Mouse (Mus musculus): Measurements from ENCODE around the gene Gm45837. TPM values are rescaled to one million over a fixed set of nuclear protein-coding genes. Genes with fewer than 3 reads are reported as not detected.

Gm45837 gene
- not detected for total RNA-seq (2021)

DNA sequence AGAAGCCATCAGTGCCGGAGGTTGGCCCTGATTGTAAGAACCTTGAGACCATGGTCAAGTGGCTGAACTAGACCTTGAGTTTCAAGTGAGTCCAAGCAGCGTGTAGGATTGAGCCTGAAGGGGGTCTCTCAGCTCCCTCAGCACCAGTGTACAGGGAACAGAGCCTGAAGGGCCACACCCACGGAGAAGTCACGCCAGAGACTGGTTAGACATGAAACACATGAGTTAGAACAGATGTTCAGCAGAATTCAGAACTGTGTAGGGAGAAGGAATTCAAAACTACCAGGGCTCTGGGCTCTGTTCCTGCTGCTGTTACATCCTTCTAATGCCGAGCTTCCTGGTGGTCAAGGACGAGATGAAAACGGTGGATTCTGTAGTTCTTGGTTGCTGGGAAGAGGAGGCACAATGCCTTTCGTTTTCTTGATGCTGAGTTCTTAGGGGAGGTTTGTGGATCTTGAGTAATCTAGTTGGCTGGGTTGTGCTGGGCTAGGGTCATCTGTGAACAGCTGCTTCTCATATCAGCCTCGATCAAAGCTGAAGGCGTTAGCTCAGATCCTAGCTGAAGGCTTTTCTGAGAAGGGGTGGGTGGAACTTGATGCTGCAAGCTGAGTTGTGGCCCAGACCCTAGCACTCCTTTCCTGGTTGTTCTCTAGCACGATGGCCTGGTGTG lies at the start of gene Gm45837:
Gene Gm45837, plus strand, starts transcription at position 620 of the 670 bp plus-strand sequence.
- intact Hi-C loops (cut with DNase I): loop anchor here (5.0 kb wide), 1 partner anchor 92 kb away; no protein-coding TSS in a partner anchor

DNA sequence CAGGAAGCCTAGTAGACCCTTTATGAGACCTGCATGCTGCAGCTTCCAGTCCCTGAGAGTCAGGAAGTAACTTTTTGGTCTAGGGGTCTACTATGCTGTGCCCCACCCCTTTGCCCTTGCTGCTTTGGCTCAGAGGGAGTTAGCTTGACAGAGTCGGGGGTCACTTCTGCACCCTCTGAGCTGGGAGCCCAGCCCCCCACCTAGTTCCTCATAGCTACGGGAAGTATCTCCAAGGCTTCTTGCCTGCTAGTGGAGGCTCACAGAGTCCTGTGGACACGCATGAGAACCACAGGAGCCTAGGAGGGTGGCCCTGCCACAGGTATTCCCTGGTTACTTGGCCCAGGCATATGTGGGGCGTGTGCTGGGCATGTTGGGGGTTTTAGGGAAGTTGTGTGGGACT lies 49.7 kb upstream of the Gm45837 start:
- intact Hi-C loops (cut with DNase I): no loop called here
- DNase-seq (ENCODE audit: low spot score in 2 of 2): no peak

More for the DNA sequence above, at the start of gene Gm45837:
- peak in 1 of 2 experiments; percentile 46 for DNase-seq (ENCODE audit: low spot score in 2 of 2)

DNA sequence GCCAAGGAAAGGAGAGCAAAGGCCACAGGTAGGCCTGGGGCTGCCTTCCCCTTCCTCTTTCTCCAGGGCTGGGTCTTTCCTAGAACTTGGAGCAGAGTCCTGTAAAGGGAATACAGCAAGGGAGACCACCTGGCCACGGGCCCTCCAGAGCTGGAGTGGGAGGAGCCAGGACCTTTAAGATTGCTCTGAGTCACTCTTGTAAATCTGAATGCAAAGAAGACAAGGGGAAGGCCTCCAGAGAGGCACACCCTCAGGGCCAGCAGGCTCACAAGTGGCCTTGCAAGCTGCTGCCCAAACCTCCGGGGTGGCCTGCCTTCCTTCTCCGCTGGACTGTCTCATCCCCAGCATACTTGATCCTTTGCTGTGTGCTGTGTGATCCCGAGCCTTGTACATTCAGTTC lies 48.9 kb upstream of the Gm45837 start:
- DNase-seq (ENCODE audit: low spot score in 2 of 2): no peak
- intact Hi-C loops (cut with DNase I): no loop called here

DNA sequence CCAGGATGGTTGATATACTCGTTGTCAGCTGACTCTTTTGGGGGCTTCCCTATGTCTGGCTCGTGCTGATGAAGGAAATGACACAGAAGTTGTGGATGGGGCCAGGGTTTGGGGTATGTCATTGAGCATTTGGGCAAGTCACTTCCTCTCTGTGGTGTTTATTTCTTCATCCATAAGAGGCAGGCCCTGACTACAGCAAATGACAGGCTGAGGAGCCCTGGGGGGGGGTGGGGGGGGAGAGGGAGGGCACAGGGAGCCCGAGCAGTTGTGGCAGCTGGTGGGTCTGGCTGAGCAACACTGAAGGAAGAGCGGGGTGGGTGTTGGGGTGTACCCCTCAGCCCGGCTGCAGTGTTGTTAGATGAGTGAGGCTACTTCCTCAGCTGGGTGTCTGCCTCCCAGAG lies 47.9 kb upstream of the Gm45837 start:
- DNase-seq (ENCODE audit: low spot score in 2 of 2): no peak
- intact Hi-C loops (cut with DNase I): no loop called here

DNA sequence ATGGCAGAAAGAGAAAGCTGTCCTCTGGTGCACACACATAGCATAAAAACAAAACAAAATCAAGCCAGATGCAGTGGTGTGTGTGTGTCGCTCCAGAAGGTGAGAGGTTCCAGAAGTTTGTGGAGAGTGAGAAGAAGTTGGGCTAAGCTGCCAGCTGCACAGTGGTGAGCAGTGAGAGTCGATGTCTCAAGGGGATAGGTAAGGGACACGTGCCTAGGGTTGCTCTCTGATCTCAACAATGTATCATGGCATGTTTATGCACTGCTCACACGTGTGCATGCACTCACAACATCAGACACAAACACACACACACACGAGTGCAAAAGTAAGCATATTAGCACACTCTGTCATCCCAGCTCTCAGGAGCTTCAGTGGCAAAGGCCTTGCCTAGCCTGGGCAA lies 46.8 kb upstream of the Gm45837 start:
- no peak for DNase-seq (ENCODE audit: low spot score in 2 of 2)
- intact Hi-C loops (cut with DNase I): no loop called here

DNA sequence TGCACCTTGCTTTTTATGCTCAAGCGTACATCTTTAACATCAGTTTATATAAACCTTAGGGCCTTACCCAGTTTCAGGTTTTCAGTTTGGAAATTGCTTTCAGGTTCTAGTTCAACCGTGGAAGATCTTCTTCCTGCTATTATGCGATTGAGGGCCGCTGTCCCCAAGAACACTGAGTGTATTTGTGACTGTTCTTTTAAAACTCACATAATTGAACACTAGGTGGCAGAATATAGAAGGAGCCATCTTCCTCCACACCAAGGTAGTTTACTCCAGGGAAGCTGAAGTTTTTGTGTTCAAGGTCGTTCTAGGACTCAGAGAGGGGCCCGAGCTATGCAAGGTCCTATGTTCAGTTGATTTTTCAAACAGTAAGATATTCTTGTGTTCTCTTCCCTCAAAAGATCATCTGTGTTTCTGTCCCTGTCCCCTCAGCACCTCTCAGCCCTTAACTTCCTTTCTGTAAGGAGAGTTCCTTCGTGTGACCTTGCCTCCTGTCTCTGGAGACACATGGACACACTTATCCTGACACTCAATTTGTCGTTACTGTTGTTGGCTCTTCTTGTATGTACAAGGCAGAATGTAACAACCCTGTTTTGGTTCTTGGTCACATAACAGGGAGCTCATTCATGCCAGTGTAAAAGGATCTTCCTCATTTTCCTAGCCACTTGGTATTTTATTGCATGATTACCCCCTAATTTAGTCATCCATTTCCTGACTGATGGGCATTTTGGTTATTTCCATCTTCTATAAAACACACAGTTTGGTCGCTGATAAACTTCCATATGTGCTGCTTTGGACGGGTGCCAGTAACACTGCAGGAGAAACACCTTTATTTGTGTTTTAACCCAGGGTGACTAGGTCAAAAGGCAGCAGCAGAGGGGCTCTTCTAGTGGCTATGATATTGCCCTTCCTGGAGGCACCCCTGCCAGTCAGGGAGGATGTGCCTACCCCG lies 42.5 kb upstream of the Gm45837 start:
- no peak for DNase-seq (ENCODE audit: low spot score in 2 of 2)
- intact Hi-C loops (cut with DNase I): no loop called here

DNA sequence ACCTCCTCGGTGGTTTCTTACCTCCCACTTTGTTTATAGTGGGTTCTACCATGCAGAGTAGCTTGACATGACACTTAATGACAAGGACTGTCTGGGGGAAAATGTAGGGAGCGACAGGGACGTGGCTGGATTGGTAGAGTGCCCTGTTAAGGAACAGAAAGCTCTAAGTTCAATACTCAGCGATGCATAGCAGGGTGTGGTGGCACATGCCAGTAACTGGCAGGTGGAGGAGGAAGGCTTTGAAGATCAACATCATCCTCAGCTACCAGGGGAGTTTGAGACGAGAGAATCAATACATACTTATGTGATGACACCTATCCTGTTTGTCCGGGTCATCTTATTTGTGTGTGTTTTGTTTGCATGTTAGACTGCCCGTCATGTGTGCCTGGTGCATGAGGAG lies 41.0 kb upstream of the Gm45837 start:
- intact Hi-C loops (cut with DNase I): no loop called here
- DNase-seq (ENCODE audit: low spot score in 2 of 2): no peak

DNA sequence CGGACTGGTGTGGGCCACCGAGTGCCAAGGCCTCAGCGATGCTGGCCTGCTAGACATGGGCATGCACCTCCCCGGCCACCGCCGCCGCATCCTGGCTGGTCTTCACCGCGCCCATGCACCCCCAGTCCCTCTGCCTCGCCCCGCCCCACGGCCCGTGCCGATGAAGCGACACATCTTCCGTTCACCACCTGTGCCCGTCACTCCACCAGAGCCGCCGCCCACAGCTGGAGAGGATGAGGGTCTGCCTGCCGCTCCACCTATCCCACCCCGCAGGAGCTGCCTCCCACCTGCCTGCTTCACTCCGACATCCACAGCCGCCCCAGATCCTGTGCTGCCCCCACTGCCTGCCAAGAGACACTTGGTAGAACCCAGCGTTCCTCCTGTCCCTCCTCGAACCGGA lies 37.6 kb upstream of the Gm45837 start:
- intact Hi-C loops (cut with DNase I): no loop called here
- no peak for DNase-seq (ENCODE audit: low spot score in 2 of 2)

DNA sequence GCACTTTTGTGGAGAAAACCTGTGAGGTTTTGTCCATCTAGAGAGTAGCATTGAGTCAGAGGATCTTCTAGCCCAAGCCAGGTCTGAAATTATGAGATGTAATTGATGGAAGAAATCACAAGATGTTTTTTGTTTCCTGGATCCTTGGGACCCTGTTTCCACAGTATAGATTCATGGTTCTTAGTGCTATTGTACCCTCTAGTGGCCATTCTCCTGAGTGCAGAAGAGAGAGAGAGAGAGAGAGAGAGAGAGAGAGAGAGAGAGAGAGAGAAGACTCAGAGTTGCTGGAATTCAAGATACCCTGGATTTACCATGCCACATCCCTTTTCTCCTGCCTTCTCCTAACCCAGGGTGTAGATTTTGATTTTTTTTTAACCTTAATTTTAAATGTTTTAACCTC lies 36.5 kb upstream of the Gm45837 start:
- intact Hi-C loops (cut with DNase I): loop anchor here (1.0 kb wide), 2 partner anchors 64 to 313 kb away; no protein-coding TSS in a partner anchor

DNA sequence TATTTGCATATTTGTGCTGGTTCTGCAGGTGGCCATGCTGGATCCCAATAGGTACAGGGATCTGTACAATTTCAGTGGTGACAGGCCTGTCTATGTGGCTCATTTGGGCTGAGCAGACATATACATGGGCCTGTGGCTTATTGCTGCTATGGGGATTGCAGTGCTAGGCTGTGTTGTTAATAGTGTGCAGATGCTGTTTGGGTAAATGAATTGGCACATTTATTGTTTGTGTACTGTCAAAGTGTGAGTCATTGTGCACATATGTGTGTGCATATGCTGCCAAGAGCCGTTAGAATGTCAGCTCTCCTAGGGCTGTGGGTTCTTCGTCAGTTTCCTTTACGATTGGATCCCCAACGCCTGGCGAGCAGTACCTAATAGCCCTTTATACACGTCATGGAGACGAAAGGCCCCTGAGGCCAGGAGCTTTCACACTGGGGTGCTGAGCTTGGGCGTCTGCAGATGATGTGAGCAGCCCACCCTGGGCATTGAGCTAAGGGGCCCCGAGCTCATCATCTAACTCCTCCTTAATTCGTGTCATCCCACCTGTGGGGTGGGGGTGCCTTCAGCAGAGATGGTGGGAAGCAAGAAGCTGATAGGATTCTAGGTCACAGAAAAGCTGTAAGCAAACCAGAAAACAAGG lies 33.9 kb upstream of the Gm45837 start:
- peak in 1 of 2 experiments; percentile 24 for DNase-seq (ENCODE audit: low spot score in 2 of 2)
- intact Hi-C loops (cut with DNase I): loop anchor here (5.0 kb wide), 1 partner anchor 390 kb away; no protein-coding TSS in a partner anchor

More for the DNA sequence above, 36.5 kb upstream of the Gm45837 start:
- peak; percentile 52 to 72 for DNase-seq (ENCODE audit: low spot score in 2 of 2)

DNA sequence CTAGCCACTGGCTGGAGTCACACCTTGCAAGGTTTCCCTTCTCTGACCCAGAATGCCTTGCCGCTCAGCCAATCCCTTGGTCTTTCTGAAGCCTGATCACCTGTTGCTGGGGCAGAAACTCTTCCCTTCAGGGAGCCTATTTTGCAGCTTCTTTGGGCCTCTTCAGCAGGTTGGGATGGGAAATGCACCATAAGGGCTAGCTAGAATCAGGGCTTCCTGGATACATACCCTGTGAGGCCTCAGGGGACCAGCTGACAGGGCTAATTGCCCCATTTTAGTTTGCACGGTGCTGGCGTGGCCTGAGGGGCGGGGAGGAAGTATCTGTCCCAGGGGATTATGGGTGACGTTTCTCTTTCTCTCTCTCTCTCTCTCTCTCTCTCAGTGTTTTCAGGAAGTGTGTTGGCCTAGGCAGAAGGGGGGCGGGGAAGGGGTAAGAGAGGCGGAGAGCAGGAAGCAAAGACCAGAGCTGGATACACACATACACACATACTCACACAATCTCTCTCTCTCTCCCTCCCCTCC lies 32.9 kb upstream of the Gm45837 start:
- intact Hi-C loops (cut with DNase I): loop anchor here (5.0 kb wide), 1 partner anchor 391 kb away; no protein-coding TSS in a partner anchor
- DNase-seq (ENCODE audit: low spot score in 2 of 2): no peak

DNA sequence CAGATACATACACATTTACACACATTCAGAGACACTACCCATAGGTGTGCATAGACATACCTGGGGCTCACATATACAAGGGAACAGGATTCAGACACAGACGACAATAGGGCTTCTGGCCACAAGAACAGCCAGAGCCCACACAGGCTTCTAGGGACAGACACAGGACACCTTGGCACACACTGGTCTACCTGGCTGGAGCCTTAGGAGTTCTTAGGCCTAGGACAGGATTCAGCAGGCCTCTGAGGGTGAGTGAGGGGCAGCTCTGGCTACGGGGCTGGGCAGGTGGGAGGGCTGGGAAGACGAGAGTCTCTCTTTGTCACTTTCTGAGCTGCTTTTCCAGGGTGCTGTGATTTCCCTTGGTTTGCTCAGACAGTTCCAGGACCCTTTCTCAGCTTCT lies 32.4 kb upstream of the Gm45837 start:
- DNase-seq (ENCODE audit: low spot score in 2 of 2): no peak
- intact Hi-C loops (cut with DNase I): loop anchor here (5.0 kb wide), 1 partner anchor 391 kb away; no protein-coding TSS in a partner anchor

DNA sequence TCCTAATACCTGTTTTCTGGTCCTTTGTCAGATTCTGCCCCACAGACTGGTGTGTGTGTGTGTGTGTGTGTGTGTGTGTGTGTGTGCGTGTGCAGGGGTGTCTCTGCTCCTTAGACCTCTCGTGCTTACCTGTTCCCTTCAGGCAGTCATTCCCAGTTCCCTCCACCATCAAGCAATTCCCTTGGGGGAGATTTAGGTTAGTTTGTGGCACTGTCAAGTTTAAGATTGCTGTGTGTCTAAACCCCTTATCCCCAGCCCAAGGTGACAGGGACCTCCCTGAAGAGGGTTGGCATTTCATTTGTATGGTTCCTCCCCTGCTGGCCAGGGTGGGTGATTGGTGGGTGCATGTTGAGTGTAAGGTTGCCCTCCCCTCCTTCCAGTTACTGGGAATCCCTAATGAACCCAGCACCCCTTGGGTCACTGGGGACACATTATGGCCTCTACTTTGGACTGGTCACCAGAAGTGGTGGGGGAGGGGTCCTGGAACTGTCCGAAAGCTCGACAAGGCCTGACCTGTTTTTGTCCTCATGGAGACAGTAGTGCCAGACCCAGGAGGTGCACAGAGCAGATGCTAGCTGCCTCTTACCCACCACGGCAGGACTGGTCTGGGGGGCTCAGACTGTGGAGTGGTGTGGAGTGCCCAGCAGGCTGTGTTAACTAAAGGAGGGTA lies 31.8 kb upstream of the Gm45837 start:
- intact Hi-C loops (cut with DNase I): loop anchor here (5.0 kb wide), 1 partner anchor 392 kb away; no protein-coding TSS in a partner anchor
- DNase-seq (ENCODE audit: low spot score in 2 of 2): no peak

DNA sequence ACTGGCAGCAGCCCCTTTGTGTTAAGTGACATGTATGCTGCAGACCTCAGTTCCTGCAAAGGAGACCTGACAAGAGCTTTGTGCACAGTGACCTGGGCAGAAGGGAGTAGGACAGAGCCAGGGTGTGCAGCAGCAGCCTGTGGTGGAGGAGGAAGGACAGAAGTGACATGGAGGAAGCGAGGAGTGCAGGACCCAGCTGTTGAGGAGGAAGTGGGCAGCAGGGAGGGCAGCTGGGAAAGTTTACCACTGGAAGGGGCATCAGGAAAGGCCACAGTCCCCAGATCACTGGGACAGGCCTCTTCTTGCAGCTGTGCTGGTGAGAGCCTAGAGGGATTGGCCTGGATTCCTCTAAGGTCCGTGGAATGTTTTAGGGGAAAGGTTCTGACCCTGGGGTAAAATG lies 31.0 kb upstream of the Gm45837 start:
- intact Hi-C loops (cut with DNase I): loop anchor here (5.0 kb wide), 1 partner anchor 392 kb away; no protein-coding TSS in a partner anchor
- no peak for DNase-seq (ENCODE audit: low spot score in 2 of 2)

DNA sequence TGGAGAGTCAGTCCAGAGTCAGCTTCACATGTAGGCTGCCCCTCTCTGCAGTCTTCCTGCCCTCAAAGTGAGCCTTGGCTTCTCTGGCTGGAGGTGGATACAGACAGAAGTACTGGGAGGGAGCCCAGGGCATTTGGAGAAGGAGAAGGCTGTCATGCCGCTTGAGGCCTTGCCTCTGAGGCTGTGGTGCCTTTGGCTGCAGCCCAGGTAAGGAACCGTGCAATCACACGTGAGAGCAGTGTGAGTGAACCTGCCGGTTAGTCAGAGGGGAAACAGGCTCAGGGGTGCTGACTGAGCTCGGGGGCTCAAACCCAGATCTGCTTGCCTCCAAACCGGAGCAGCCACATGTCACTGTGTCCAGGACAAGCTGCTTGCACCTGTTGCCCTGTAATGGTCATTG lies 29.2 kb upstream of the Gm45837 start:
- intact Hi-C loops (cut with DNase I): no loop called here
- no peak for DNase-seq (ENCODE audit: low spot score in 2 of 2)

DNA sequence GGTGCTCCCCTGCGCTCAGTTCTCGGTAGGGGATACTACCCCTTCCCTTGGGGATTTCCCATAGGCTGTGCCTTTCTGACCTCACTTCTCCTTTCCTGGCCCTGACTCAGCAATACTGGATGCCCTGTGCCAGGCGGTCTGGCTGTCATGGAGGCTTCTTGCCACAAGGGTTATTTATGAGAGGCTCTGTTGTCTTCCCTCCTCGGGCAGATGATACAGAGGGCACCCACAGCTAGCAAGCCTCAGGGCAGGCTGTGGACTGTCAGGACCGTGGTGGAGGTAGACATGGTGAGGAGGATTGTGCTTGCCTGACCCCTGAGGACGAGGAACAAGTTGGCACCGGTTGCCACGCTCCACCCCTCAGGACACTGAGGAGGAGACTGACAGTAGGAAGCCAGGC lies 28.3 kb upstream of the Gm45837 start:
- peak in 1 of 2 experiments; percentile 46 for DNase-seq (ENCODE audit: low spot score in 2 of 2)
- intact Hi-C loops (cut with DNase I): no loop called here

DNA sequence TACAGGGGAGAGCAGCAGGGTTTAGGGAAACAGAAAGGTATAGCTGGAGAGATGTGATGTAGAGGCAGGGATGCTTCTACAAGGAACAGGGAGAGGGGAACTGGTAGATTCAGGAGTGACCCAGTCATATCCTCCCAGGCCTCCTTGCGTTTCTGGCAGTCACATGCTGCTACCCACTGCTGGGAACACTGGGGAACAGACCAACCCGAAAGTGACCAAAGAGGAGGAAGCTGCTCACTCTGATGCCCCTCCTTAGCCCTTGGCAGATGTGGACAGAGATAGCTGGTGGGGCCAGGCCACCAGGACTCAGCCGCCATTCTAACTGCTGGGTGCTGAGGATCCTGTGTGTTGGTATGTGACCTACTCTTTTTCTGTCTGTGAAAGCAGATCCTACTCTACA lies 26.9 kb upstream of the Gm45837 start:
- intact Hi-C loops (cut with DNase I): no loop called here

DNA sequence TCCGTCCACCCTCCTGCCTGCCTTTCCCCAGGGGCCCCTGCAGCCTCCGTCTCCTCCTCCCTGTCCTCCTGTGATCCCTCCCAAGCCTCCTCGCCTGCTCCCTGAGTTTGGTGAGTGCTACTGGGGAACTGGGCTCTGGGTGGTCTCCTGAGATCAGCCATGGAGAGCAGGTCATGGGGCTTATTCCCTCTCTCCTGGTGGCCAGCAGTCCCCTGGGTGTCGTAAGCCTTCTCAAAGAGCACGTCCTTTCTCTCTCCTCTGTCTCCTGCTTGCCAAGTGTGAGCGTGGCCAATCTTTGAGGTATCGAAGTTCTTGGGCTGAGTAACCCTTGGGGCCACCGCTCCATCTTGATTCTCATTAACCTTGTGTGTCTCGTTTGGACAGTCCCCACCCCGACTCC lies 25.8 kb upstream of the Gm45837 start:
- intact Hi-C loops (cut with DNase I): no loop called here
- no peak for DNase-seq (ENCODE audit: low spot score in 2 of 2)

More for the DNA sequence above, 26.9 kb upstream of the Gm45837 start:
- DNase-seq (ENCODE audit: low spot score in 2 of 2): peak in 1 of 2 experiments; percentile 25

DNA sequence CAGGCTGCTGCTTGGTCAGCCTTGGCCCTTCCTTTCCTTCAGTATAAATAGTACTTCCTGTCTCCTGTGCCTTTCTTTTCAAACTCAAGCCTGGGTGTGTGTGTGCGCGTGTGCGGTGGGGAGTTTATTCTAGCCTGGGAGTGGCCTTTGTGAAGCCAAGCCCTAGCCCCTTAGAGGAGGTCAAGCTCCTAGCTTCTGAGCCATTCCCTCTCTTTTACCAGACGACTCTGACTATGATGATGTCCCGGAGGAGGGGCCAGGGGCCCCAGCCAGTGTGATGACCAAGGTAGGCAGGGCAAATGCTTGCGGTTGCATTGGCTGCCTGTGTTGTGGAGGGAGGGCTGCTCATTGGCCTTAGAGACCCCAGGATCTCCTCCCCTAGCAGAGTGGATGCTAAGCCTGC lies 25.4 kb upstream of the Gm45837 start:
- no peak for DNase-seq (ENCODE audit: low spot score in 2 of 2)
- intact Hi-C loops (cut with DNase I): no loop called here
